Mouse (Mus musculus): Measurements from ENCODE around the gene Ube2j2.

Gene Ube2j2

DNA sequence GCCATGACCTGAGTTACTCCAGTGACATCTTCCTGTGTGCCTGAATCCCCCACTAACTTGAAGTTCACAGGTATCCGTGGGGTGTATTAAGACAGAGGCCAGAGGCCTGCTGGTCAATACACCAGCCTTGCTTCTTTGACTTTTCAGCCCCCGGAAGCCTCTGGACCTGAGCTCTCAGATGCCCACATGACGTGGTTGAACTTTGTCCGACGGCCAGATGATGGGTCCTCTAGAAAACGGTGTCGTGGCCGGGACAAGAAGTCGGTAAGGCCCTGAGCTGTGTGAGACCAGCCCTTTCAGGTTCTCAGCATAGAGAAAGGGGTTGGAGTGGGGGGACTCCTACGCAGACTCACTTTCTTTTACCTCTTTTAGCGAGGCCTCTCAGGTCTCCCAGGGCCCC lies 20.8 kb downstream of the Ube2j2 start:
- no peak for DNase-seq

DNA sequence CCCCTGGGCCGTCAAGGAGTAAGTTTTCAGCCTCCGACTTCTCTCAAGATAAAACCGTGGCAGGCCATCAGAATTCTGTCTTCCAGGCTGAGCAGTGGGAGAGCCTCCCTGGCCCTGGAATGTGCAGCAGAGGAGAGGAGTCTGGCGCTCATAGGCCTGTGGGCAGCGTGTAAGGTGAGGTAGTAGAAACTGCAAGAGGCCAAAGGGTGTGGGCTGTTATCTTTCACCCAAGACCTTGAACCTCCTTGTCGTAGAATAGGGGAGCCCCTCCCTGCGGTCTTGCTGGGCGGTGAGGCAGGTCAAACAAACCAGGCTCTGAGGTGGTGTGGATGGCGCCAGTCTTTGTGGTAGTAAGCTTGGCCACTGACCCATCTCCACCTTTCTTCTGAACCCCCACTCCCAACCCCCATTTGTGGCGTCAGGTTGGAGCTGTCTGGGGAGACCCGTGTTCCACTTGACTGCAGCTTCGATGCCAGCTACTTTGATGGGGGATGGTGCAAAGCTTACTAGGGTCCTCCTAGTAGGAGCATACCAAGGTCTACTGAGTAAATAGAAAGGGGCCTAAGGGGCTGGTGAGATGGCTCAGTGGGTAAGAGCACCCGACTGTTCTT lies 25.5 kb downstream of the Ube2j2 start:
- no peak for DNase-seq

DNA sequence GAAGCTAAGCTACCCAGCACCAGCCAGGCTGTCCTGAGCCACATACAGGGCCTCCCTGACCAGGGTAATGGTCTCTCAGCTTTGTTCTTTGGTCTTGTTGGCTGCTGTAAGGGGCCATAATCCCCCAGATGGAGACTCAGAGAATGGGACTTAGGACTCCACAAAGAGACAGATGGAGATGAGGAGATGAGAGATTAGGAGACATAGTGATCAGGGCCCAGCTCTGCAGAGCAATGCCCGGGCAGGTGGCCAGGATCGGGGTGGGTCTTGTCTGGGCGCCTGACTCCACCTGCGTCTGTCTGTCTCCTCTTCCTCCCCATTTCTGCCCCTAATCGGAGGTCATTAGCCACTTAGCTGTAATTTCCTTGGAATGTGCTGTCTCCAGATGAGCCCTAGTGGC lies 26.7 kb downstream of the Ube2j2 start:
- no peak for DNase-seq

DNA sequence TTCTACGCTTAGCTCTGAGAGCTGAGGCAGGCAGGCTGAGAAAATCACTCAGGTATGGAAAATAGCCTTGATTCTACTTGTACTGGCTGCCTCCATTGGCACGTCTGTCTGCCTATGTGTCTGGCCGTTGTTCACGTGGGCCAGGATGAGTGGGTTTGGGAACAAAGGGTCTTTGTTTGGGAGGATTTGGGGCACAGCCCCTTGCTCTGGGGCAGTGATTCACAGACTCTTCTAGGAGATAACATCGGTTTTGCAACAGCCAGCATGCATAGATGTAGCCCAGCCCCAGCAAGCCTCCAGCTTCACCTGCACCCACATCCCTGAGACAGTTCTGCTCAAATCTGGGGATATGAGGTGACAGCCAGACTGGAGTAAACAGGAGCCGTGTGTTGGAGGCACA lies 29.0 kb downstream of the Ube2j2 start:
- DNase-seq = no peak

DNA sequence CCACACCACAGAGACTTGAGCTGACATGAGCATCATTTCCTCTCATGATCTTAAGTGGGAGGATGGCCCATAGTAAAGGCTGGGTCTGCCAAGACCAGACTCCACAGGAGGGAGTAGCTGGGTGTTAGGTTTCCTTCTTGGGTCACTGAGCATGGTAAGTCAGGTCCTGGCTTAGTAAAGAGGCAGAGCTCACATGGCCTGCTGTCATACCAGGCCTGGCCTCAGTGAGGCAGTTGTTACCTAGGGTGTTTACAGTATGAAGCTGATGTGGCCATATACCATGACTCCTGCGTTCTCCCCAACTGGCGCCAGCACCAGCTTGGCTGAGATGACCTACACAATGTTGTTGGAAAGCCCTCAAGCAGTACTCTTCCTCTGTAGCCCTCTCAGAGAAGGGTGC lies 29.6 kb downstream of the Ube2j2 start:
- no peak for DNase-seq

DNA sequence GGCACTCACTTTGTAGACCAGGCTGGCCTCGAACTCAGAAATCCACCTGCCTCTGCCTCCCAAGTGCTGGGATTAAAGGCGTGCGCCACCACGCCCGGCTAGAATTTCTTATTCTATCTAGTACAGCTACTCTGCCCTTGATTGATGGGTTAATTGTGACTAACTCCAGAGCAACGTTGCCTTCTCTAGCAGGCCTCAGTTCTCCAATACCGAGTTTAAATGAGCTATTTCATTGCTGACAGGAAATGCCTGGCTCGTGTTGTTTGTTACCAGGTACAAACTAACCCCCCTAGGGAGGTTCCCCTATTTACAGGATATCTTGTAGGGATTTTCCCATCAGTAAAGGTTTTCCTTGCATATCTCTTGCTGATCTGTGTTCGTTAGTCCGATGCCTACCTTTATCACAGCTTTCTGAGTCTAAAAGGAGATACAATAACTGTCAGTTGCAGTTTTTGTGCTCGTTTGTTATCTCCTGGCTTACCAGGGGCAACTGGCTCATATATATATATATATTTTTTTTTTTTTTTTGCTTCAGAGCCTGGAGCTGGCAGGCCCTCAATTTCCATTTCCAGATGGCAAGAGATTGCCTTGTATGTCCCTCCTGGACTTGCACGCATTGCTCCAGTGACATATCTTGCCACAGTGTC lies 37.9 kb downstream of the Ube2j2 start:
- no peak for DNase-seq

DNA sequence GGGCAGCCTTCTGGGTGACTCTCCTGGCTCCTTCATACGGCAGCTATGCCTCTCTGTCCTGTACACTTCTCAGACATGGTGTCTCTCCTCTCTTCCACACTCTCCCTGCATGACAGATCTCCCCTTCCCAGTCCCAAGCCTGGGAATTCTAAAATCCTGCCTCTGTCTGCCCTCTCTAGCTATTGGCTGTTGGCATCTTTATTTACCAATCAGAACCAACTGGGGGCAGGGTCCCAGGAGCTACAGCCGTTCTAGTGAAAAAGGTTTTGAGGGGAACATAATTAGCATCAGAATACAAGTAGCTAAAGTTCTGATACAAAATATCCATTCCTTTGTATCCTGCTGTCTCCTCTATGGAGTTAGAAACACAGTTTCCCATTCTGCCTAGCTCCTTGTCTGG lies 40.2 kb downstream of the Ube2j2 start:
- no peak for DNase-seq

DNA sequence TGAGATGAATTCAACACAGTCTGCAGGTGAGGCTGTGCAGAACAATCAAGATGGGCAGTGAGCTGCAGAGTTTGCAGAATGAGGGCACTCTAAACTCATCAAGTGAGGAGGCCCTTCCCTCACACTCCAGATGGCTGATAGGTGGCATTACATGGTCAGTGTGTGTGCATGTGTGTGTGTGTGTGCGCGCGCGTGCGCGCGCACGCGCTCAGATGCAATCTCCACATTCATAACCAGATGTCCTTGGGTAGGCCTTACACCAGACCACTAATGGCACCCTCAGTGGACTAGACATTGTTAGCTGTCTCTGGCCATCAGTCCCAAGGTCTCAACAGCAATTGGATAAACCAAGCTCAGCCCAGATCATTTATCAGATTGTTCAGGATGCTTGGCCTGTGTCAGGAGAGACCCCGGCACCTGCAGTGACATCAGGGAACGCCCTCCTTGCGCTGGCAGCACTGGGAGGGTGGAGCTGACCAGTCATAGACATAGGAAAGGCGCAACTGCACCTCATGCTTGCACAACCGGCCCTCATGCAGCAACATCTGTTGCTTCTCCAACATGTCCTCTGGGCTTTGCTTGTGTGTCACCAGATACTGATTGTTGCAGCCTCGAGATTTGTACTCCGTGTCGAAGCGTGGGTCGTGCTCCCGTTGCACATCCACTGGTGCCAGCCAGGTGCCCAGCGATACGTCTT lies 47.7 kb downstream of the Ube2j2 start:
- DNase-seq = no peak

DNA sequence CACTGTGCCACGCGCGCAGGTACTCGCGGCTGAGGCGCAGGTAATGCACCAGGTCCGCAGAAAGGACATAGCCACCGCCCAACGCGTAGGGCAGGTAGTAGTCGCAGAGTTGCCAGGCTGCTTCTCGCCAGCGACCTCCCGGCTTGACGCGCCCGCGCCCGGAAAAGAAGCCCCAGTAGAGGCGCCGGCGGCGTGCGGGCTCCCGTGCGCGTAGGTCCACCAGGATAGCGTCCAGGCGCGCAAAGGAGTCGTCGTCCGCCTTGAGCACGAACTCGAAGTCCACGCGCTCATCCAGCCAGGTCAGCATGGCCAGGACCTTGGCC lies 48.2 kb downstream of the Ube2j2 start:
- no peak for DNase-seq

DNA sequence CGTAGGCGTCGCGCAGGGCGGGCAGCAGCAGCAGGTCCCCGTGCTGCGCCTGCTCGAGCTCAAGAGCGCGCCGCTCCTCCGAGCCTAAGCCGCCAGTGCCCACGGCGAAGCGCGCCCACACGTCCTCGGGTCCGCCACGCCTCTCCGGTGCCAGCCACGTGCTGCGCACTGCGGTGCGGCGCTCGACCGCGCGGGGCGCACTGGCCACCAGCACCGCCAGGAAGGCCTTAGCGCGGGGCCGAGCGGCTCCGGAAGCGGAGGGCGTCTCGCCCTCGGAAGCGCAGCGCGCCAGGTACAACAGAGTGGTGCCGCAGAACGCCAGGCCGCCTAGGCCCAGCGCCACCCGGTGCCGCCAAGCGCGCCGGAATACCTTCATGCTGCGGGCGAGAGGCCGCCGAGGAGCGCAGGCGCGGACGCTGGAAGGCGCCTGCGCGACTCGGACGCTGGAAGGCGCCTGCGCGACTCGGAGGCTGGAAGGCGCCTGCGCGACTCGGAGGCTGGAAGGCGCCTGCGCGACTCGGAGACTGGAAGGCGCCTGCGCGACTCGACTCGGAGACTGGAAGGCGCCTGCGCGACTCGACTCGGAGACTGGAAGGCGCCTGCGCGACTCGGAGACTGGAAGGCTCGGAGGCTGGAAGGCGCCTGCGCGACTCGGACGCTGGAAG lies 48.7 kb downstream of the Ube2j2 start, which contains the start of the genes B3galt6 and Sdf4:
Gene B3galt6 (minus strand): TSS at position 409 of the 665 bp plus-strand sequence.
Gene Sdf4 (plus strand): TSS at position 632 of the 665 bp plus-strand sequence.
- DNase-seq = peak; percentile 89

DNA sequence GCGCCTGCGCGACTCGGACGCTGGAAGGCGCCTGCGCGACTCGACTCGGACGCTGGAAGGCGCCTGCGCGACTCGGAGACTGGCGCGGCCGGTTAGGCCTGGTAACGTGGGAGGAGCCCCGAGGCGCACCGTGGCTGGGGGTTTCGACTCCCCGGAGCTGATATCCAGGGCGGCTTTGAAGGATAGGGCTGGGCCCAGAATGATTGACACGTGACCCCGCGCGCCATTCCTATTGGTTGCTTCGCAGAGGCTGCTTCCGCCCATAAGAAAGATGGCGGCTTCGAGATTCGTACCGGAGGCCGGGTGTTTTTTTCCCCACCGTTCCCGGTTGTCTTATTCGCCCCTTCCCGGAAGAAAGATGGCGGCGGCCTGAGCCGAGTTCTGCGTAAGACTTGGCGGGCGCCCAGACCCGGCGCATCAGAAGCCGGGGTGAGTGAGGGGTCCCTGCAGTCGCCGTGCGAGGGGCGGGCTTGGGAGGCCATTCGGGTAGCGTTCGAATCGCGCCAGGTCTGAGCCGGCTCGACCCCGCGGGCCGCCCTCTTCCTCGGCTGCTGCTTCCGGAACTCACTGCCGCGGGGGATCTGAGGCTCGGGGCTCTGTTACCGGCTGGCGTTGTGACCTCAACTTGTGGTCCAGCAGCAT lies 49.4 kb downstream of the Ube2j2 start:
- DNase-seq = peak; percentile 98

DNA sequence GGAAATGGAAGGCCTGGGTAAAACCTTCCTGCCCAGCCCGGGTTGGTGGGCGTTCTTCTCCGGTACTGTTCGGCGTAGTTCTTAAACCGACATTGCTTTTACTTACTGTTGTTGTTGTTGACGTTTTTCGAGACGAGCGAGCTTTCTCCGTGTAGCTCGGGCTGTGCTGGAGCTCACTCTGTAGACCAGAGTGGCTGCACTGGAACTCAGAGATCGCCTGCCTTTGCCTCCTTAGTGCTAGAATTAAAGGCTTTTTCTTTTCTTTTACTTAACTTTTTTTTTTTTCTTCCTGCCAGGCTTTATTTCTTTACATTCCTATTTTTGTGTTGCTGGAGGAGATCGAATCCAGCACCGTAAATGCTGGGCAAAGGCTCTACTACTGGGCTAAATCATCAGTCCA lies 50.0 kb downstream of the Ube2j2 start:
- no peak for DNase-seq

DNA sequence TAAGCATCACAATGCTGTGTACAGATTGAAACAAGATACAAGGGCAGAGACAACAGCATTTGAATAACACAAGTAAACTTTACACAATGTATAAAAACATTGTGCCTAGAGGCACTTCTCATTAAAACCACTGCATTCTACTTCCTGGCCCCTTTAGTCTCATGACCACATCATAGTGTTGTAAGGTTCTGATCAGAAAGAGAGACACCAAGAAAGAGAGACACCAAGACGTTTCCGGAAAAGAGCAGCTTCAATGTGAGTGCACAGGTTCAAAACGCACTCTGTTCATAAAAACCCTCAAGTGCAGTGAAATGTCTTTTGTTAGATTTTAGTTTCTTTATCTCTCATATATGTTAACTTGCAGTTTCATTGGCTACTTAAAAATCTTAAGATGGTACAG lies 60.5 kb downstream of the Ube2j2 start:
- DNase-seq = no peak

DNA sequence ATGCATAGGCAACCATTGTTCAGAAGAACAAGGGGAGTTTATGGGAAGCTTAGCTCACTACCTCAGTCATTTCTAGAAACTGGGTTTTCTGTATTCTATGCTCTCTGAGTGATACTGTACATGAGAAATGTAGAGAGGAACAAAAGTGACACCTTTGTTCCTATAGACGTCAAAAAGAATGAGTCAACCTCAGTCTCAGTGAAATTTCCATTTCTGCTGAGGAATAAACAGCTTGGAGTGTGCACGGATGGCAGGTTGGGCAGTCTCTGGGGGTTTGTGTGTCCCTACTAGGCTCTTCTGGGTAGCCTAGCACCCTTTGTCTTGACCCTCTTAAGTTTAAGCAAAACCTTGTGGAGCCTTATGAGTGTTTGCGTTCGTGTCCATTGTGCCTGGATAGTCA lies 64.7 kb downstream of the Ube2j2 start:
- no peak for DNase-seq

Data from cerebellum, adult 8-10 months (tissue).